Mouse (Mus musculus): ENCODE measurements around the gene Gpr137.
"Not testable (repeated sequence)": the region's sequence is repeated elsewhere in the genome, so short reads cannot be mapped to it uniquely, and the experiment has no call there.

GRCm38 (mm10) chr19:6895608-6896305, 46.5 kb downstream of the Gpr137 start:
- not testable (repeated sequence) for TF ChIP-seq CTCF, EP300 (IDR thresholded peaks at IDR 0.05; ENCODE audit: low read depth)
